Mouse (Mus musculus) MN1 (cell line): ENCODE measurements around the gene Crip3.

Experiments used
- DNase-seq: peaks from one replicate; pipeline ENCODE4 v3.0.0-alpha.2; 2016; ENCODE audit warnings: low spot score

Gene Crip3

GRCm38 (mm10) chr17:46455110-46455691 is 26.5 kb downstream of the Crip3 start:
- DNase-seq = no peak

- DNase-seq = no peak
These were observed 29.1 kb downstream of the Crip3 start for GRCm38 (mm10) chr17:46457791-46458190.

GRCm38 (mm10) chr17:46458439-46458838 is 29.7 kb downstream of the Crip3 start:
- no peak for DNase-seq

GRCm38 (mm10) chr17:46460673-46461072 is 31.9 kb downstream of the Crip3 start:
- no peak for DNase-seq

GRCm38 (mm10) chr17:46461347-46461746 is 32.6 kb downstream of the Crip3 start:
- DNase-seq = no peak

GRCm38 (mm10) chr17:46462226-46462625 is 33.5 kb downstream of the Crip3 start:
- DNase-seq = no peak

GRCm38 (mm10) chr17:46467830-46468229 is 39.1 kb downstream of the Crip3 start:
- no peak for DNase-seq

- DNase-seq = no peak
These were observed 47.9 kb downstream of the Crip3 start for GRCm38 (mm10) chr17:46476601-46477000.

GRCm38 (mm10) chr17:46477286-46477685 is 48.6 kb downstream of the Crip3 start:
- DNase-seq = no peak
